Mouse (Mus musculus) liver, embryonic 15.5 days (tissue): ENCODE measurements at regions not wholly inside any gene's neighbourhood (a gene's known extent, or its start where the extent isn't known, plus 50 kb on each side); places are given as distances from the start of the nearest gene placed in this dataset.

Experiments
- ATAC-seq: fragments of 200-750 bp; cut with Nextera tagmentation; 2 replicates; pipeline ENCODE4 v1.8.0; 2017; ENCODE audit warnings: moderate number of reproducible peaks, mild to moderate bottlenecking, moderate library complexity; ENCODE audit not compliant: insufficient read depth
- H3K27ac ChIP-seq: fragments of 300-500 bp; sonication (generic); replicated peaks from 2 replicates; pipeline ENCODE4 v1.5.1; 2015; ENCODE audit warnings: mild to moderate bottlenecking, inconsistent platforms
- H3K27me3 ChIP-seq: fragments of 300-500 bp; sonication (generic); 2 replicates; pipeline ENCODE4 v1.6.1; 2015; ENCODE audit warnings: mild to moderate bottlenecking, inconsistent platforms
- H3K36me3 ChIP-seq: fragments of 300-500 bp; sonication (generic); replicated peaks from 2 replicates; pipeline ENCODE4 v1.6.1; 2015; ENCODE audit warnings: moderate library complexity, mild to moderate bottlenecking, inconsistent platforms
- H3K4me1 ChIP-seq: fragments of 300-500 bp; sonication (generic); replicated peaks from 2 replicates; pipeline ENCODE4 v1.6.1; 2015; ENCODE audit warnings: inconsistent platforms
- H3K4me2 ChIP-seq: fragments of 300-500 bp; sonication (generic); 2 replicates; pipeline ENCODE4 v1.6.1; 2015; ENCODE audit warnings: moderate library complexity, mild to moderate bottlenecking, inconsistent platforms
- H3K4me3 ChIP-seq: fragments of 300-500 bp; sonication (generic); replicated peaks from 2 replicates; pipeline ENCODE4 v1.5.1; 2015; ENCODE audit warnings: mild to moderate bottlenecking, inconsistent platforms
- H3K9ac ChIP-seq: fragments of 300-500 bp; sonication (generic); 2 replicates; pipeline ENCODE4 v1.6.1; 2015; ENCODE audit warnings: moderate library complexity, mild to moderate bottlenecking, inconsistent platforms
- H3K9me3 ChIP-seq: fragments of 300-500 bp; sonication (generic); replicated peaks from 2 replicates; pipeline ENCODE4 v1.6.1; 2016; ENCODE audit warnings: inconsistent platforms
- WGBS: fragments of 180-500 bp; shearing (Covaris S2); methylation state at CpG from one replicate; pipeline ENCODE4 v1.1.7; 2015; ENCODE audit warnings: mixed read lengths; ENCODE audit not compliant: insufficient replicate concordance; 5-methylcytosine and 5-hydroxymethylcytosine counted together

DNA sequence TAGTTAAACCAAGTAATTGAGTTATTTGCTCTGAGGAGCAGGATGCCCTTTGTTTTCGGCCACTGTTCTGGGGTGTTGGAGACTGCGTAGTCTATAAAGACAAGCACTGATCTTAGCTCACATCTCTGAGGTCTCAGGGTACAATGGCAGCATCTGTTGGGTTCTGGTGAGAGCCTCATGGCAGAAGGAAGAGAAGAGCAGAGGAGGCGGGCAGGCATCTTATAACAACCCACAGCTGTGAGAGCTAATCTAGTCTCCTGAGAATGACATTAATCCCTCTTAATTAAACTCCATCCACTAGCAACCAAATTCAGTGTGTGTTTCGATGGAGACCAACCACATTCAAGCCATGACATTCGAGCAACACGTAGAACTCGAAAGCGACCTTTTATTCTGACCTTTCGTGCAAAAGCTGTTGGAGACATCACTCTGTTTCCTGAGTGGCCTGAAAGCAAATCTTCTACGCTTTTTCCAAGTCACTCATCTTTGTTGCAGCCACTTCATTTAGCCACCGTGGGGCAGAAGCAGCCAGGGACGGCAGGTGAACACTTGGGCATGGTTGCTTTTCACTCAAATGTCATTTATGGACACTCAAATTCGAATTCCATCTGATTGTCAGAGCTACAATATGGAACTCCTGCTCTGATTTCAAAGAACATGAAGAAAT lies 72.7 kb upstream of the Parp11 start:
- Histone ChIP-seq H3K4me3 (no peak overlapping the region), H3K9ac (no peak overlapping the region), H3K27me3 (peaks cover 19% of the 10 kb centered on the region), H3K36me3 (no peaks in the 10 kb centered on the region), H3K27ac (no peak overlapping the region), H3K4me1 (0 out of 2 replicates have a peak, but pooled peaks cover 7% of the 10 kb centered on the region), H3K4me2 (no peak overlapping the region), H3K9me3 (no peaks in the 10 kb centered on the region)
- WGBS = 63% methylated on average over 13 of the region's 13 CpGs
- no peak for ATAC-seq

DNA sequence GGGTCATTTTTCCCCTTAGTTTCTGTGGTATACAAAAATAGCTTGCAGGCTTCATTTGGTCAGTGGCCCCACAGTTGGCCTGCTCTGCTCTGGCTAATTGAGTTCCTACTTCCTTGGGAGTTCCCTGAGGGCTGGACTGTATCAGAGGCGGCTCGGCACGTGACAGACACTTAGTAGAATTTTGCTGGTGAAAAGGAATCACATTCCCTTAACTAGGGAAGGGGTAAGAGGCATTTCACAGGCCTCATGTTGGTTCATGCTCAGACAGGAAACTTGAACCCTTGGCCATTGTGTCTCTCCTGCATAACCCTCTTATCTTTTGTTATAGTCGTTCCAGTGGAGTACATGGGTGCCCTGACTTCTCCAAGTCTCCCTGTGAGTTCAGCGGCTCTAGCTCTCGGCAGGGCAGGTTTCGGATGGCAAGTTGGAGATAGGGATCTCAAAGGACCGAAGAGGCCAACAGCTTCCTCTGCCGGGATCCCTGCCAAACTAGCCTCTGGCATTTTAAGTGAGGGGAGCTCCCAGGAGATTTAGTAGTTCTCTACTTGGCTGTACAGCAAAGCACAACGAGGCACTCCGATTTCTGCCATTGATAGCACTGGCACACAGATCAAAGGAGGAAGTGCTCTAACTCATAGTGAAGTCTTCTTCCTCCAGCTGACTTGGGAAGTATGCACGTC lies 72.0 kb upstream of the Parp11 start:
- Histone ChIP-seq H3K27me3 (peaks cover 17% of the 10 kb centered on the region), H3K9me3 (no peaks in the 10 kb centered on the region), H3K36me3 (no peaks in the 10 kb centered on the region), H3K4me1 (0 out of 2 replicates have a peak, but pooled peaks cover 12% of the 10 kb centered on the region), H3K4me2 (no peak overlapping the region), H3K4me3 (no peak overlapping the region), H3K27ac (no peak overlapping the region), H3K9ac (no peak overlapping the region)
- no peak for ATAC-seq
- WGBS = 29% methylated on average over 12 of the region's 12 CpGs

DNA sequence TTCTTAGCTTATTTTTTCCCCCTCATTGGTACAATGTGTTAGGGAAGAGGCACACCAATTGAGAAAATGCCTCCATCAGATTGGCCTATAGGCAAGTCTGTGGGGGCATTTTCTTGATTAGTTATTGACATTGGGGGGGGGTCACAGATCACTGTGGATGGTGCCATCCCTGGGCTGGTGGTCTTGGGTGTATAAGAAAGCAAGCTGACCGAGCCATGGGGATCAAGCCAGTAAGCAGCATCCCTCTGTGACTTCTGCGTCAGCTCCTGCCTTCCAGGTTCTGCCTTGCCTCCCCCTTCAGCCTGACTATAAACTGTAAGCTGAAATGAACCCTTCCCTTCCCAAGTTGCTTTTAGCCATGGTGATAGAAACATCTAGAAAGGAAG lies 71.5 kb upstream of the Parp11 start:
- H3K9me3 ChIP-seq = no peaks in the 10 kb centered on the region
- no peaks in the 10 kb centered on the region for H3K36me3 ChIP-seq
- no peak overlapping the region for H3K9ac ChIP-seq
- no peak overlapping the region for H3K27ac ChIP-seq
- 62% methylated on average over 2 of the region's 2 CpGs for WGBS
- H3K4me2 ChIP-seq = no peak overlapping the region
- no peak overlapping the region for H3K4me3 ChIP-seq
- H3K27me3 ChIP-seq = peaks cover 12% of the 10 kb centered on the region
- 0 out of 2 replicates have a peak, but pooled peaks cover 12% of the 10 kb centered on the region for H3K4me1 ChIP-seq
- ATAC-seq = no peak

DNA sequence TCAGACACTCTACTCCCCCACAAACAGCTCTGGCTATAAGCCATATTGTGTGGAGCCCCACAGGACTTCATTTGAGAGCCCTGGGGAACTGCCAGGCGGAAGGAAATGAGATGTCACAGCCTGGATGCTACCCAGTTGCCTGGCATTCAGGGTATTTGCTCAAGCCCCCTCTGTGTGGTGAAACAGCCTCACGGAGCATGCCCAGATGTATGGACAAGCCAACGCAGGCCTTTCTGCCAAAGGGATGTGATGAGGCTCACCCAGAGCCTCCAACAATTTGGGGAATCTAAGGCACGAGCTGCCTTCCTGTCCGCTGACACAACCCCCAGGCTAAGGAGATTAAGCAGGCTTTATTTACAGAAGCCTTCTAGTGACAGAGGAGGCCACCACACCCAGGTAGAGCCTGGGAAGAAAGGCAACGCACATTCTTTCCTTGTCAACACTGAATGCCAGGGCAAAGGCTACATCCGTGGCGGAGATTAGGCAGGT lies 70.9 kb upstream of the Parp11 start:
- Histone ChIP-seq H3K4me2 (no peak overlapping the region), H3K9ac (no peak overlapping the region), H3K4me3 (no peak overlapping the region), H3K4me1 (0 out of 2 replicates have a peak, but pooled peaks cover 12% of the 10 kb centered on the region), H3K36me3 (no peaks in the 10 kb centered on the region), H3K9me3 (no peaks in the 10 kb centered on the region), H3K27me3 (peaks cover 12% of the 10 kb centered on the region), H3K27ac (no peak overlapping the region)
- ATAC-seq = no peak
- WGBS = 57% methylated on average over 8 of the region's 8 CpGs

DNA sequence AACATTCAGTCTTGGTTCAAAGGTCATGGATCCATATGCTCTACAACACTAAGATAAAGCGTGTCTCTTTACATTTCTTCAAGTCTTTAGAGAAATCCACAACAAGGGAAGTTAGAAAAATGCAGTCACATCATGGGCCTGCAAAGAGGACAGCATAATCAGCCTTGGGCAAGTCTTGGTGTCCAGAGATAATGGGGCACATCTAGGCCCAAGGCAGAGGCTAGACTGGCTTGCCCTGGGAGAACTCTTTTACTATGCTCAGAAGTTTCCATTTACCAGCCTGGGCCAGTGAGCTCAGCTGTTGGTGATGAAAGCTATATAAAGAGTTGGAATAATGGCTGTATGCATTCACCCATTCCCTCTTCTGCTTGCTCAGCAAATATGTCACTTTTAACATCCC lies 67.9 kb upstream of the Parp11 start:
- no peaks in the 10 kb centered on the region for H3K9me3 ChIP-seq
- 0 out of 2 replicates have a peak, but pooled peaks cover 12% of the 10 kb centered on the region for H3K4me1 ChIP-seq
- no peak overlapping the region for H3K4me3 ChIP-seq
- H3K27me3 ChIP-seq = peaks cover 12% of the 10 kb centered on the region
- ATAC-seq = no peak
- no peak overlapping the region for H3K27ac ChIP-seq
- no peak overlapping the region for H3K4me2 ChIP-seq
- H3K9ac ChIP-seq = no peak overlapping the region
- no peaks in the 10 kb centered on the region for H3K36me3 ChIP-seq
- WGBS = 72% methylated on average over 1 of the region's 1 CpGs

DNA sequence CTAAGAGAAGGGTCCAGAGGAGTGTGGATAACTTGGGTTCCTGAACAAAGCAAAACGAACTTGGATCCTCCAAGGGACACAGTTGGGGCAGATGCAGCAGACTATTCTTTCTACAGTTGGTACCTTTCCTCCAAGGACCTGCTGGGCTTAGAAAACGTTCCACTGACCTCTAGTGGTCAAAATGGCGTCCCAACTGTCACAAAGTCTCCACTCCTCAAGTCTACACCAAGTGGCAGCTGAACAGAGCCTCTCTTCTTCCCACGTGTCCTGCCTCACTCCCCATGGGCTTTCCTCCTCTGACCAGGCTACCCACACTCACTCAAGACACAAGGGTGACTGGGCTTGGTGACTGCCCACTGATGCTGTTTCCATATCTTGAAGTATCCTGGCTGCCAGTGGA lies 67.1 kb upstream of the Parp11 start:
- no peaks in the 10 kb centered on the region for H3K36me3 ChIP-seq
- 7% methylated on average over 4 of the region's 4 CpGs for WGBS
- no peak for ATAC-seq

DNA sequence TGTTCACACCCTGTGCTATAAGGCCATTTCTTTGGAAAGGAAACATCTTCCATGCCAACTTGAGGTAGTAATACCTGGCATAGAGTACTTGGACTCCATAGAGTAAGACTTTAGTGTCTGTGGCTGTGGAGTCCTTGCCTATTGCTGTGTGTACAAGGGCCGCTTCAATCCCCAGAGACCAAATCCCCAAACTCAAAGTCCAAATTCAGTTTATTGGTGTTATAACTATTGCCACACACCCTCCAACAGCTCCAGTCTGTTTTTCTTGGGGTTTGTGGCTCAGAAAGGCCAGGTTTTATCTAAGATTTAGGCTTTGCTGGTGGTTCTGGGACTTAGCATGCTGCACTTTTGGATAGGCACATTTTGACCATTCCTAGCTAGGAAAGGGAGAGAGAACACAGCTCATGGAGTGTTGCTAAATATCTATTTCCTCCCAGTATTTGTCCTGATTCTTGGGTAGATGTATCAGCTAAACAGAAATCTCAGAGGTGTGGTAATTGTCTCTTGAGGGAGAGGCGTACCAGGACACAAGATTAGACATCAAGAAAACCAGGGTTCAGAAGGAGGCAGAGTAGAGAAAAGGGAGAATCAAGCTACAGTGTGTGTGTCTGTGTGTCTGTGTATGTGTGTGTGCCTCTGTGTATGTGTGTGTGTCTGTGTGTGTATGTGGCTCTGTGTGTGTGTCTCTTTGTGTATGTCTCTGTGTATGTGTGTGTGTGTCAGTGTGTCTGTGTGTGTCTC lies 65.3 kb upstream of the Parp11 start:
- Histone ChIP-seq H3K4me2 (no peak overlapping the region), H3K27ac (no peak overlapping the region), H3K4me3 (no peak overlapping the region), H3K9ac (no peak overlapping the region), H3K36me3 (no peaks in the 10 kb centered on the region), H3K9me3 (no peaks in the 10 kb centered on the region), H3K4me1 (0 out of 2 replicates have a peak, but pooled peaks cover 12% of the 10 kb centered on the region), H3K27me3 (peaks cover 9% of the 10 kb centered on the region)
- no peak for ATAC-seq
- 52% methylated on average over 2 of the region's 2 CpGs for WGBS

More for the DNA sequence above, 67.1 kb upstream of the Parp11 start:
- no peak overlapping the region for H3K4me2 ChIP-seq
- H3K9ac ChIP-seq = no peak overlapping the region
- H3K9me3 ChIP-seq = no peaks in the 10 kb centered on the region
- H3K4me1 ChIP-seq = 0 out of 2 replicates have a peak, but pooled peaks cover 12% of the 10 kb centered on the region
- H3K27me3 ChIP-seq = peaks cover 9% of the 10 kb centered on the region
- no peak overlapping the region for H3K27ac ChIP-seq
- H3K4me3 ChIP-seq = no peak overlapping the region

DNA sequence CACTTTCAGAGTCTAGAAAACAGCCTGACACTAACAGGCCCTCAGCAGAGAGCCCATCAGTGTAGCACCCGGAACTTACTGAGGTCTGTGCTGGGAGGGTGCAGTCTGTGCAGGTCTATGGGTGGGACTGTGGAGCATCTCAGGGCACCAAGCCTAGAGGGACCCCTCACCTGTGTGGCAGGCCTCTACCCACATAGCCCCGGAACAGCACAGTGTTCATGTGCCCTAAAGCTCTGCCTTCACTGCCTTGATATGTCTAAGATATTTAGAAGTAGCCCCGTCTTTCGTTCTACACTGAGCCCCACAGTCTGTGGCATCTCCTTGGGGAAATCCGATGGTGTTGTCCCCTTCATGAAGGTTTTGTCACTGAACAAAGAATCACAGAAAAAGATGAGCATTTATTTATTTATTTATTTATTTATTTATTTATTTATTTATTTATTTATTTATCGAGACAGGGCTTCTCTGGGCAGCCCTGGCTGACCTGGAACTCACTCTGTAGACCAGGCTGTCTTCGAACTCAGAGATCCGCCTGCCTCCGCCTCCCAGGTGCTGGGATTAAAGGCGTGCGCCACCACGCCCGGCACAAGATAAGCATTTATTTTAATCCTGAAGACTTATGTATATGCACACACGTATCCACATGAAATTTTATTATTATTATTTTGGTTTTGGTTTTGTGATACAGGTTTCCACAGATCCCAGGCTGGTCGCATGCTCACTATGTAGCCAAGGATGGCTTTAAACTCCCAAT lies 55.2 kb upstream of the Parp11 start:
- Histone ChIP-seq H3K36me3 (no peaks in the 10 kb centered on the region), H3K4me3 (no peak overlapping the region), H3K9ac (no peak overlapping the region), H3K9me3 (no peaks in the 10 kb centered on the region), H3K27me3 (no peaks in the 10 kb centered on the region), H3K4me2 (peak overlapping the region; percentile 46), H3K27ac (peak overlapping the region; percentile 72), H3K4me1 (peaks cover 38% of the 10 kb centered on the region)
- WGBS = 74% methylated on average over 15 of the region's 15 CpGs
- ATAC-seq = no peak

DNA sequence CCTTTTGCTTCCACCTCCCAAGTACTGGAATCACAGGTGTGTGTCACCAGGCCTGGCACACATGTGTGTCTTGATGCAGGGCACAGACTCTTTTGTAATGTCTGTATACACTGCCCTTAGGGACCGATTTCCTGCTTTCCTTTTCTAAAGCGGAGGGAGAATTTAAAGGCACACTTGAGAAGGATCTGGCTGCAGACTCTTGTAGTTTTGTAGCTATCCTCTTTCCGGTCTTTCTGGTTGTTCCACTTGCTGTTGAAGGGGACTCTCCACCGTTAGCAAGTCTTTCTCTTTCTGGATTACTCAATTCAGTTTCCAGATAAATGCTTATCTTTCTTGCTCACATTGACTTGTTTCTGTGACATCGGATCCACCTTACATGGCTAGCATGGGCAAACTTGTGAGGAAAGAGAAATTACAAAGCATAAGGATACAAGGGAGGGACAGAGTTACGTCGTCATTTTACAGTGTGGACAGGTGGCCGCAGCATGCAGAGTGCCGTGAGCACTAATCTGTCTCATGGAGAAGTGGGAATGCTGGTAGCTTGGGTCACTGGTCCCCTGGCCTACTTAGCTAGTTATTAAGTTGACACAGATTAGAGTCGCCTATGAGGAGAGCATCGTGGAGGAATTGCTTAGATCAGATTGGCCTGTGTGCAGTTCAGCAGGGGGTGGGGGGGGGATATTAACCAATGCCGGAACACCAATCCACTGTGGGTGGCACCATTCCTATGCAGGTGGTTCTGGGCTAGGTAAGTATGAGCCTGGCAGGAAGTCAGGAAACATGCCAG lies 54.4 kb upstream of the Parp11 start:
- H3K9ac ChIP-seq = no peak overlapping the region
- no peaks in the 10 kb centered on the region for H3K27me3 ChIP-seq
- H3K4me1 ChIP-seq = peaks cover 38% of the 10 kb centered on the region
- peak overlapping the region; percentile 46 for H3K4me2 ChIP-seq
- H3K4me3 ChIP-seq = no peak overlapping the region
- H3K36me3 ChIP-seq = no peaks in the 10 kb centered on the region
- ATAC-seq = peak; percentile 73
- H3K27ac ChIP-seq = peak overlapping the region; percentile 72
- no peaks in the 10 kb centered on the region for H3K9me3 ChIP-seq
- 45% methylated on average over 12 of the region's 12 CpGs for WGBS

GRCm38 (mm10) chr6:127392799-127393172 lies 53.9 kb upstream of the Parp11 start:
- H3K4me1 ChIP-seq = peaks cover 41% of the 10 kb centered on the region
- ATAC-seq = no peak
- no peak overlapping the region for H3K4me3 ChIP-seq
- H3K36me3 ChIP-seq = no peaks in the 10 kb centered on the region
- peak overlapping the region; percentile 72 for H3K27ac ChIP-seq
- no peak overlapping the region for H3K9ac ChIP-seq
- no peaks in the 10 kb centered on the region for H3K9me3 ChIP-seq
- peak overlapping the region; percentile 46; the same call in 1 of the 2 replicates for H3K4me2 ChIP-seq
- H3K27me3 ChIP-seq = no peaks in the 10 kb centered on the region
- 50% methylated on average over 1 of the region's 1 CpGs for WGBS
